Mouse (Mus musculus): ENCODE data around the gene Cd320.

DNA sequence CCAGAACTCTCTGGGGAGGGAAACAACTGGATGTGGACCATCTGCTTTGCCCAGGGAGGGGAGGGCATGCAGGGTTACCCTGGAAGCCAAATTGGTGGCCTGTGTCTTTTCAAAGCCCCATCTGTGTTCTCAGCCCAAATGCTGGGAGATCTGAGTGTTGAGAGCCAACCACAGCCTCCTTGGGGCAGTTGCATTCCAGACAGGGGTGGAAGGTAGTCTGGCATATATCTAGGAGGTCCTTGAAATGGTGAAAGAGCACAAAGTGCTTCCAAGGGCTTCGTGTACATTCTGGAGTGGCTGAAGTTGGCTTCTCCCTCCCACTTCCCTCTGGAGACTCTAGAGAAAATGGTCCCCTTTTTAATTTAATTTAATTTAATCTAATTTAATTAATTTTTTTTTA lies 38.1 kb upstream of the Cd320 start:
- TF ChIP-seq CTCF (IDR thresholded peaks at IDR 0.05; ENCODE audit: extremely low read depth, insufficient read depth, insufficient read length, insufficient replicate concordance) = no peak
- TF ChIP-seq POLR2A (IDR thresholded peaks at IDR 0.05; ENCODE audit: low read depth, low read length) = no peak
